Mouse (Mus musculus): ENCODE results near the gene Tnfrsf21. TPM values are rescaled to one million over a fixed set of nuclear protein-coding genes. Genes with fewer than 3 reads are reported as not detected.

Tnfrsf21 gene
- polyA plus RNA-seq, 1 experiment from 2014 or later: 70.8 TPM

GRCm38 (mm10) chr17:42991112-42991511 is 25.2 kb upstream of the Tnfrsf21 start:
- no peaks in the 10 kb centered on the region for H3K27me3 ChIP-seq
- ATAC-seq (peak; percentile 27), DNase-seq (ENCODE audit: low read depth, low spot score) (peak; percentile 69)
- no peak for TF ChIP-seq CTCF (IDR thresholded peaks at IDR 0.05)
- in situ Hi-C loops (cut with MboI; ENCODE audit: low pct_unique_long_range_greater_than_20kb): no loop called here
- ChIA-PET POLR2A (interaction anchor here (0.5 to 0.9 kb wide), 2 partner anchors 239 to 621 kb away, joined by 3 read pairs; no protein-coding TSS in a partner anchor), CTCF (interaction anchor here (0.8 to 1.3 kb wide), 2 partner anchors 21 to 22 kb away, joined by 3 read pairs; no protein-coding TSS in a partner anchor)

GRCm38 (mm10) chr17:42999446-42999977 is 16.8 kb upstream of the Tnfrsf21 start:
- ATAC-seq: no peak
- H3K27me3 ChIP-seq: no peaks in the 10 kb centered on the region
- ChIA-PET CTCF (interaction anchor here (1.1 kb wide), 1 partner anchor 17 kb away, joined by 3 read pairs; the partner anchor contains the start of gene Tnfrsf21), POLR2A (no interaction called here)
- DNase-seq (ENCODE audit: low read depth, low spot score): no peak
- in situ Hi-C loops (cut with MboI; ENCODE audit: low pct_unique_long_range_greater_than_20kb): no loop called here
- no peak for TF ChIP-seq CTCF (IDR thresholded peaks at IDR 0.05)

GRCm38 (mm10) chr17:43000598-43000997 is 15.8 kb upstream of the Tnfrsf21 start:
- H3K27me3 ChIP-seq: no peaks in the 10 kb centered on the region
- DNase-seq (ENCODE audit: low read depth, low spot score) (no peak), ATAC-seq (no peak)
- in situ Hi-C loops (cut with MboI; ENCODE audit: low pct_unique_long_range_greater_than_20kb): no loop called here
- TF ChIP-seq CTCF (IDR thresholded peaks at IDR 0.05): no peak
- ChIA-PET CTCF (interaction anchor here (1.3 kb wide), 1 partner anchor 15 kb away, joined by 3 read pairs; no protein-coding TSS in a partner anchor), POLR2A (no interaction called here)

GRCm38 (mm10) chr17:43012718-43013117 is 3.6 kb upstream of the Tnfrsf21 start:
- H3K27me3 ChIP-seq: no peaks in the 10 kb centered on the region
- no peak for DNase-seq (ENCODE audit: low read depth, low spot score)
- TF ChIP-seq CTCF (IDR thresholded peaks at IDR 0.05): peak; percentile 87
- POLR2A ChIA-PET: no interaction called here
- no peak for ATAC-seq
- in situ Hi-C loops (cut with MboI; ENCODE audit: low pct_unique_long_range_greater_than_20kb): loop anchor here (5.0 to 10.0 kb wide), 3 partner anchors 312 to 595 kb away; no protein-coding TSS in a partner anchor
- CTCF ChIA-PET: interaction anchor here (1.0 to 6.3 kb wide), 8 partner anchors 8 to 448 kb away, joined by 3 to 41 read pairs (median 4); no protein-coding TSS in a partner anchor

- ATAC-seq: no peak
- POLR2A ChIA-PET: interaction anchor here (0.6 to 2.9 kb wide), 5 partner anchors 20 to 223 kb away, joined by 3 to 8 read pairs (median 3); no protein-coding TSS in a partner anchor
- no peaks in the 10 kb centered on the region for H3K27me3 ChIP-seq
- TF ChIP-seq CTCF (IDR thresholded peaks at IDR 0.05): no peak
- in situ Hi-C loops (cut with MboI; ENCODE audit: low pct_unique_long_range_greater_than_20kb): loop anchor here (5.0 to 10.0 kb wide), 2 partner anchors 210 to 307 kb away; no protein-coding TSS in a partner anchor
- CTCF ChIA-PET: interaction anchor here (1.5 to 6.3 kb wide), 3 partner anchors 209 to 249 kb away, joined by 4 to 41 read pairs (median 10); no protein-coding TSS in a partner anchor
- DNase-seq (ENCODE audit: low read depth, low spot score): no peak
Observed at GRCm38 (mm10) chr17:43017341-43018052, 1.1 kb downstream of the Tnfrsf21 start.

GRCm38 (mm10) chr17:43018071-43018470 is 1.7 kb downstream of the Tnfrsf21 start:
- H3K27me3 ChIP-seq: no peaks in the 10 kb centered on the region
- ATAC-seq (no peak), DNase-seq (ENCODE audit: low read depth, low spot score) (no peak)
- POLR2A ChIA-PET: interaction anchor here (0.6 to 2.9 kb wide), 3 partner anchors 19 to 222 kb away, joined by 3 to 8 read pairs (median 3); no protein-coding TSS in a partner anchor
- CTCF ChIA-PET: interaction anchor here (2.3 to 6.3 kb wide), 2 partner anchors 209 to 212 kb away, joined by 10 to 41 read pairs; no protein-coding TSS in a partner anchor
- in situ Hi-C loops (cut with MboI; ENCODE audit: low pct_unique_long_range_greater_than_20kb): loop anchor here (5.0 to 10.0 kb wide), 2 partner anchors 209 to 307 kb away; no protein-coding TSS in a partner anchor
- no peak for TF ChIP-seq CTCF (IDR thresholded peaks at IDR 0.05)

DNA sequence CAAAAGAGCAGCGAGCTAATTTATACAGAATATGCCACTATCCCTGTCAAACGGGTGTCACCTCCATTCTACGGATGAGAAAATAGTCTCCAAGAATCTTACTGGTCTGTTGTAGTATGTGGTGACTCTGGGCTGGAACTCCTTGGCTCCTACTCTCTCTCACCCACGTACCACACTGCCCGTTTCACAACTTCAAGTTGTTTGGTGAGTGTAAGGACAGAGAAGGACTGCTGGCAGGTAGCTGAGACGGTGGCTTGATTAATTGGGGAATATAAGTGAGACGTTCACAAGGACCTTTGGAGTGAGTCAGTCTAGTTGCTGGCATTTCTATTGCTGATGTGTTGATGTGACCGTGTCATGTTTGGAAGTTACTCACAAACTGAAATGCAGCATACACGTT is 3.3 kb downstream of the Tnfrsf21 start:
- ATAC-seq (no peak), DNase-seq (ENCODE audit: low read depth, low spot score) (no peak)
- H3K27me3 ChIP-seq: no peaks in the 10 kb centered on the region
- CTCF ChIA-PET: interaction anchor here (0.7 to 1.4 kb wide), 3 partner anchors 10 to 50 kb away, joined by 3 to 4 read pairs (median 4); no protein-coding TSS in a partner anchor
- POLR2A ChIA-PET: no interaction called here
- no peak for TF ChIP-seq CTCF (IDR thresholded peaks at IDR 0.05)
- in situ Hi-C loops (cut with MboI; ENCODE audit: low pct_unique_long_range_greater_than_20kb): loop anchor here (5.0 to 10.0 kb wide), 2 partner anchors 208 to 305 kb away; no protein-coding TSS in a partner anchor

- CTCF ChIA-PET: no interaction called here
- no peak for ATAC-seq
Observed at GRCm38 (mm10) chr17:43021017-43021416, 4.7 kb downstream of the Tnfrsf21 start.

DNA sequence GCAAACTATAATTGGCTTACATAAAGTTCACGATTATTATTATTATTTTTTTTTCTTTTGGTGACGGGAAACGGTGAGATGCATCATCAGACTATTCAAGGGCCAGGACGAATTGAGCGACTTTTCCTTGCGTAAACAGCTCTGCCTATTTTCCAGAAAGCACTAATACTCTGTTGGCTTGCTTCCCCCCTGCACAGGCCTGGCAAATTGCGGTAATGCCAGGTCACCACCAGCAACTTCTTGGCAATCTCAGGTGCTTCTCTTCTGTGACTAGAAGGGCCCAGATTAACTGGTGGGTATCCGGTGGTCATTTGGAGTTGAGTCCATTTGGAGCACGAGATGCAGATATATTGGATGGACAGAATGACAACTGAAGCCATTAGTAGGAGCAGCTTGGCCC is 5.7 kb downstream of the Tnfrsf21 start:
- POLR2A ChIA-PET: no interaction called here
- no peak for ATAC-seq
- in situ Hi-C loops (cut with MboI; ENCODE audit: low pct_unique_long_range_greater_than_20kb): no loop called here

More at GRCm38 (mm10) chr17:43021017-43021416, 4.7 kb downstream of the Tnfrsf21 start:
- DNase-seq (ENCODE audit: low read depth, low spot score): no peak
- no peaks in the 10 kb centered on the region for H3K27me3 ChIP-seq
- POLR2A ChIA-PET: no interaction called here
- in situ Hi-C loops (cut with MboI; ENCODE audit: low pct_unique_long_range_greater_than_20kb): no loop called here
- TF ChIP-seq CTCF (IDR thresholded peaks at IDR 0.05): no peak

DNA sequence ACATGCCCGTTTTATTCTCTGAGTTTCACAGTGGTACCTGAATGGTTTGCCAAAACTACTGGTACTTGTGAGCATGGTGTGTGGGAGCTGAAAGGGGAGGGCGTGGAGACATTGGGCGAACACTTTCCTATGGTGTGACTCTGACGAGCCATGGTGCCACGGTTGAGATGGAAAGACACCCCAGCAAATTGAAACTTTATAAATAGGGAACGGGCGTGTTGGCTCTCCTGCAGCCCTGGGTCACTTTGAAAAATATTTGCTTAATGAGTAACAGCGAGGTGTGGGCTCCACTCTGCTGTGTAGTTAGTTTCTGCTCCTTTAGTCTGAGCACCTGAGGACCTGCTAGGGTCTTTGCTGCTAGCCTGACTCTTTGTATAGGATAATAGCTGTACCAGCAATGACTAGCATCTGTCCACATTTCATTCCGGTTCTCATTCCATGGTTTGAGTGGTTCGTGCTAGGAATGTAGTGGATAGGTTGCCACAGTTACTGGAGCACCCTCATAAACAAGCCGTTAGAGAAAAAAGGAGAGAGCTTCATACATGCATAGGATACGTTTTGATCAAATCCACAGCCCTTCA is 7.4 kb downstream of the Tnfrsf21 start:
- CTCF ChIA-PET: interaction anchor here (1.0 to 1.6 kb wide), 3 partner anchors 10 to 203 kb away, joined by 3 to 5 read pairs (median 3); no protein-coding TSS in a partner anchor
- DNase-seq (ENCODE audit: low read depth, low spot score) (no peak), ATAC-seq (no peak)
- no peaks in the 10 kb centered on the region for H3K27me3 ChIP-seq
- TF ChIP-seq CTCF (IDR thresholded peaks at IDR 0.05): no peak
- POLR2A ChIA-PET: interaction anchor here (1.0 kb wide), 1 partner anchor 12 kb away, joined by 4 read pairs; no protein-coding TSS in a partner anchor
- in situ Hi-C loops (cut with MboI; ENCODE audit: low pct_unique_long_range_greater_than_20kb): no loop called here

More for the DNA sequence above, 5.7 kb downstream of the Tnfrsf21 start:
- no peaks in the 10 kb centered on the region for H3K27me3 ChIP-seq
- DNase-seq (ENCODE audit: low read depth, low spot score): no peak
- no peak for TF ChIP-seq CTCF (IDR thresholded peaks at IDR 0.05)
- CTCF ChIA-PET: no interaction called here

Data from Patski (cell line).